8 mouse cellular contexts compared by ENCODE assay signal in genomic region chr17:25133275-25133698, GRCm38 (mm10). TPM values are rescaled to one million over a fixed set of nuclear protein-coding genes. Genes with fewer than 3 reads are reported as not detected.
DNase-seq lines count a peak whose midpoint lies in the region; ATAC-seq and TF ChIP-seq lines count a peak whose summit lies in the region.

Clcn7 (plus strand) TSS chr17:25133391.

- peak within 1 kb of the TSS; percentile 97 for H3K4me2 ChIP-seq in CH12.LX (ENCODE audit: insufficient read depth, low read depth, poor library complexity, severe bottlenecking)
- H3K4me2 ChIP-seq in forebrain, embryonic 12.5 days: peak within 1 kb of the TSS; percentile 68
- peak within 1 kb of the TSS; percentile 83 for H3K4me2 ChIP-seq in heart, postnatal 0 days (ENCODE audit: low read depth, low read length)
- H3K4me2 ChIP-seq in liver, embryonic 16.5 days (ENCODE audit: low read depth, low read length): peak within 1 kb of the TSS; percentile 68
- H3K4me2 ChIP-seq in neural tube, embryonic 13.5 days: peak within 1 kb of the TSS; percentile 88

- peak; percentile 98 for ATAC-seq in forebrain, embryonic 12.5 days (ENCODE audit: low FRiP score)
- peak; percentile 97 for ATAC-seq in heart, postnatal 0 days (ENCODE audit: insufficient read depth, low read depth)
- peak; percentile 91 for ATAC-seq in liver, embryonic 16.5 days (ENCODE audit: low read depth)
- ATAC-seq in neural tube, embryonic 13.5 days (ENCODE audit: low read depth): peak; percentile 89

- no peak for TF ChIP-seq RAD21 in CH12.LX (IDR thresholded peaks at IDR 0.05; ENCODE audit: low read depth, low read length)

- H3K27ac ChIP-seq in CH12.LX (ENCODE audit: insufficient read depth, low read depth): no peak within 1 kb of the TSS
- no peak within 1 kb of the TSS for H3K27ac ChIP-seq in forebrain, embryonic 12.5 days
- H3K27ac ChIP-seq in heart, postnatal 0 days (ENCODE audit: low read depth): no peak within 1 kb of the TSS; the same call in 1 of the 2 replicates
- peak within 1 kb of the TSS; percentile 32; the same call in 1 of the 2 replicates for H3K27ac ChIP-seq in liver, embryonic 16.5 days (ENCODE audit: low read length)
- peak within 1 kb of the TSS; percentile 61; the same call in 1 of the 2 replicates for H3K27ac ChIP-seq in neural tube, embryonic 13.5 days (replicated peaks)
- H3K27ac ChIP-seq in testis, adult 2 months (ENCODE audit: control insufficient read depth, insufficient read depth, low read depth, low read length): peak within 1 kb of the TSS; percentile 89

- H3K9ac ChIP-seq in CH12.LX (ENCODE audit: insufficient read depth, low read depth): peak within 1 kb of the TSS; percentile 94
- peak within 1 kb of the TSS; percentile 82 for H3K9ac ChIP-seq in forebrain, embryonic 12.5 days
- peak within 1 kb of the TSS; percentile 79 for H3K9ac ChIP-seq in heart, postnatal 0 days (replicated peaks; ENCODE audit: low read depth, low read length)
- H3K9ac ChIP-seq in liver, embryonic 16.5 days (ENCODE audit: low read depth, low read length): peak within 1 kb of the TSS; percentile 83
- peak within 1 kb of the TSS; percentile 88 for H3K9ac ChIP-seq in neural tube, embryonic 13.5 days

- dilution Hi-C loops in CH12.LX (cut with MboI; ENCODE audit: extremely low pct_ligation_motif_present, extremely low pct_unique_long_range_greater_than_20kb, low sequenced_read_pairs): no loop called here

- peak; percentile 80 for TF ChIP-seq POLR2A in CH12.LX (IDR thresholded peaks at IDR 0.05; ENCODE audit: low read depth, low read length)
- TF ChIP-seq POLR2A in testis, adult 2 months (IDR thresholded peaks at IDR 0.05; ENCODE audit: control insufficient read depth, low read depth, low read length): peak; percentile 66

- peaks cover 6% of the 10 kb centered on the region; the same call in 1 of the 2 replicates for H3K79me2 ChIP-seq in CH12.LX (replicated peaks; ENCODE audit: control insufficient read depth, extremely low read depth, insufficient read depth, poor library complexity, severe bottlenecking)

- H3K36me3 ChIP-seq in CH12.LX (replicated peaks in 1 of 2; ENCODE audit: control insufficient read depth in 1 of 2, insufficient read depth in 1 of 2, low read length in 1 of 2): peaks cover 0 to 27% of the 10 kb centered on the region in 2 experiments
- 0 out of 2 replicates have a peak, but pooled peaks cover 3% of the 10 kb centered on the region for H3K36me3 ChIP-seq in forebrain, embryonic 12.5 days (replicated peaks)
- H3K36me3 ChIP-seq in heart, postnatal 0 days (replicated peaks; ENCODE audit: control insufficient read depth, insufficient read depth, low read length): no peaks in the 10 kb centered on the region
- no peaks in the 10 kb centered on the region for H3K36me3 ChIP-seq in liver, embryonic 16.5 days (ENCODE audit: control insufficient read depth, insufficient read depth)
- peaks cover 8% of the 10 kb centered on the region; the same call in 1 of the 2 replicates for H3K36me3 ChIP-seq in neural tube, embryonic 13.5 days
- H3K36me3 ChIP-seq in testis, adult 2 months (ENCODE audit: control insufficient read depth, insufficient read depth, low read length): no peaks in the 10 kb centered on the region

- in situ Hi-C loops in CH12.LX (cut with MboI; ENCODE audit: low pct_ligation_motif_present, low pct_unique_long_range_greater_than_20kb, low sequenced_read_pairs): no loop called here

- peak within 1 kb of the TSS; percentile 58 to 100 (median 84) for H3K4me3 ChIP-seq in CH12.LX (replicated peaks in 1 of 3; ENCODE audit: low read depth in 2 of 3, low read length in 2 of 3, poor library complexity in 1 of 3)
- H3K4me3 ChIP-seq in forebrain, embryonic 12.5 days (replicated peaks): peak within 1 kb of the TSS; percentile 92
- H3K4me3 ChIP-seq in heart, postnatal 0 days (ENCODE audit: low read depth, low read length): peak within 1 kb of the TSS; percentile 89
- peak within 1 kb of the TSS; percentile 84 for H3K4me3 ChIP-seq in liver, embryonic 16.5 days (ENCODE audit: low read depth, low read length)
- H3K4me3 ChIP-seq in neural tube, embryonic 13.5 days: peak within 1 kb of the TSS; percentile 95
- peak within 1 kb of the TSS; percentile 99 for H3K4me3 ChIP-seq in testis, adult 2 months (ENCODE audit: control insufficient read depth, low read depth, low read length)

- no peak for TF ChIP-seq CTCF in CH12.LX (conservative IDR thresholded peaks at IDR 0.05 in 1 of 2, IDR thresholded peaks at IDR 0.05 in 1 of 2; ENCODE audit: low read depth in 2 of 2, low read length in 2 of 2)
- TF ChIP-seq CTCF in heart, postnatal 0 days (IDR thresholded peaks at IDR 0.05; ENCODE audit: low read depth): no peak
- TF ChIP-seq CTCF in testis, adult 2 months (IDR thresholded peaks at IDR 0.05; ENCODE audit: control insufficient read depth, insufficient read depth, insufficient replicate concordance, low read depth, low read length): no peak

- WGBS in forebrain, embryonic 12.5 days: under 1% methylated on average over 40 of the region's 40 CpGs
- WGBS in heart, postnatal 0 days: 2% methylated on average over 40 of the region's 40 CpGs
- under 1% methylated on average over 40 of the region's 40 CpGs for WGBS in liver, embryonic 16.5 days (ENCODE audit: insufficient replicate concordance)
- WGBS in neural tube, embryonic 13.5 days: under 1% methylated on average over 40 of the region's 40 CpGs

- H3K9me3 ChIP-seq in CH12.LX (replicated peaks; ENCODE audit: low read length): no peaks in the 10 kb centered on the region
- no peaks in the 10 kb centered on the region for H3K9me3 ChIP-seq in forebrain, embryonic 12.5 days
- H3K9me3 ChIP-seq in heart, postnatal 0 days (replicated peaks; ENCODE audit: control insufficient read depth, low read length): no peaks in the 10 kb centered on the region
- no peaks in the 10 kb centered on the region for H3K9me3 ChIP-seq in liver, embryonic 16.5 days (replicated peaks; ENCODE audit: control insufficient read depth, low read length)
- H3K9me3 ChIP-seq in neural tube, embryonic 13.5 days: no peaks in the 10 kb centered on the region

- H3K27me3 ChIP-seq in CH12.LX (replicated peaks): peaks cover 13% of the 10 kb centered on the region
- H3K27me3 ChIP-seq in forebrain, embryonic 12.5 days: peaks cover 4% of the 10 kb centered on the region; the same call in 1 of the 2 replicates
- H3K27me3 ChIP-seq in heart, postnatal 0 days (ENCODE audit: control insufficient read depth, insufficient read depth, low read length): no peaks in the 10 kb centered on the region
- no peaks in the 10 kb centered on the region for H3K27me3 ChIP-seq in liver, embryonic 16.5 days (ENCODE audit: control insufficient read depth, insufficient read depth, low read depth, low read length)
- H3K27me3 ChIP-seq in neural tube, embryonic 13.5 days: no peaks in the 10 kb centered on the region
- H3K27me3 ChIP-seq in testis, adult 2 months (ENCODE audit: control insufficient read depth, insufficient read depth, low read length): no peaks in the 10 kb centered on the region

- H3K4me1 ChIP-seq in CH12.LX (ENCODE audit: control insufficient read depth in 1 of 2, insufficient read depth in 2 of 2): peaks cover 9 to 18% of the 10 kb centered on the region in 2 experiments
- peaks cover 12% of the 10 kb centered on the region for H3K4me1 ChIP-seq in forebrain, embryonic 12.5 days
- peaks cover 6% of the 10 kb centered on the region for H3K4me1 ChIP-seq in heart, postnatal 0 days (ENCODE audit: control insufficient read depth, insufficient read depth)
- H3K4me1 ChIP-seq in liver, embryonic 16.5 days (ENCODE audit: control insufficient read depth, low read depth, low read length): peaks cover 15% of the 10 kb centered on the region
- H3K4me1 ChIP-seq in neural tube, embryonic 13.5 days (replicated peaks): peaks cover 25% of the 10 kb centered on the region
- peaks cover 3% of the 10 kb centered on the region for H3K4me1 ChIP-seq in testis, adult 2 months (ENCODE audit: control insufficient read depth, insufficient read depth, low read length)

- DNase-seq in CH12.LX (ENCODE audit: extremely low read depth): peak; percentile 92
- peak; percentile 86 for DNase-seq in c-Kit-positive CD71-positive TER-119-negative erythroid progenitor cells, embryonic 14.5 days (ENCODE audit: low read depth)
- DNase-seq in heart, postnatal 0 days (ENCODE audit: low spot score): peak; percentile 94
- peak; percentile 95 to 97 for DNase-seq in kidney, postnatal 4 days

- no peak for TF ChIP-seq EP300 in CH12.LX (IDR thresholded peaks at IDR 0.05; ENCODE audit: low read length)
- peak; percentile 71; the same call in 1 of the 2 replicates for TF ChIP-seq EP300 in heart, postnatal 0 days (IDR thresholded peaks at IDR 0.05; ENCODE audit: low read depth)

TF ChIP-seq in CH12.LX, 34 proteins besides CTCF, POLR2A, EP300 and RAD21 (continues in another document):
- TF ChIP-seq MYC (IDR thresholded peaks at IDR 0.05; ENCODE audit: low read depth, low read length): no peak
- peak; percentile 99 for TF ChIP-seq BHLHE40 (IDR thresholded peaks at IDR 0.05; ENCODE audit: low read depth, low read length)
- TF ChIP-seq MAX (IDR thresholded peaks at IDR 0.05; ENCODE audit: low read length): peak; percentile 98
- TF ChIP-seq NRF1 (IDR thresholded peaks at IDR 0.05; ENCODE audit: low read depth, low read length): peak; percentile 44; the same call in 1 of the 2 replicates
- peak; percentile 61; the same call in 1 of the 2 replicates for TF ChIP-seq NELFE (IDR thresholded peaks at IDR 0.05; ENCODE audit: low read depth, low read length)
- TF ChIP-seq CHD2 (IDR thresholded peaks at IDR 0.05; ENCODE audit: low read length): peak; percentile 48; the same call in 1 of the 2 replicates
- no peak for TF ChIP-seq ZC3H11A (IDR thresholded peaks at IDR 0.05; ENCODE audit: low read depth, low read length)
- TF ChIP-seq MXI1 (IDR thresholded peaks at IDR 0.05; ENCODE audit: low read depth, low read length): peak; percentile 85
- TF ChIP-seq GABPA (IDR thresholded peaks at IDR 0.05; ENCODE audit: insufficient replicate concordance, low read depth, low read length): peak; percentile 30; the same call in 1 of the 2 replicates
- TF ChIP-seq KAT2A (IDR thresholded peaks at IDR 0.05; ENCODE audit: insufficient replicate concordance, low read length): peak; percentile 94; the same call in 1 of the 2 replicates
- peak; percentile 99 for TF ChIP-seq USF2 (conservative IDR thresholded peaks at IDR 0.05; ENCODE audit: low read depth, low read length)

RNA-seq across cellular contexts. Expression of gene Clcn7, which starts in this region (rescaled TPM):
- 11.6 and 12.6 TPM in 2 replicates for total RNA-seq in CH12.LX (2012; rRNA removed)
- total RNA-seq in CH12.LX (2014; rRNA removed): 8.3 and 8.6 TPM in 2 replicates
- polyA plus RNA-seq in CH12.LX (2012; ENCODE audit: insufficient read length, low read depth): 14.2 and 14.3 TPM in 2 replicates
- 23.9 and 26.1 TPM in 2 replicates for polyA plus RNA-seq in forebrain, embryonic 12.5 days (2016; fragmentation: Nextera tagmentation; extraction: Ambion mirVana)
- 15.4 and 20.3 TPM in 2 replicates for total RNA-seq in heart, postnatal 0 days (2014; rRNA removed; ENCODE audit: low replicate concordance)
- polyA plus RNA-seq in heart, postnatal 0 days (2015; fragmentation: Nextera tagmentation; extraction: Ambion mirVana): 12.6 and 12.8 TPM in 2 replicates
- 9.9 and 10.3 TPM in 2 replicates for polyA plus RNA-seq in liver, embryonic 16.5 days (2015; fragmentation: Nextera tagmentation; extraction: Ambion mirVana)
- polyA plus RNA-seq in neural tube, embryonic 13.5 days (2015; fragmentation: Nextera tagmentation; extraction: Ambion mirVana): 23.7 and 24.4 TPM in 2 replicates
- 14.1 and 14.8 TPM in 2 replicates for polyA plus RNA-seq in testis, adult 2 months (2012; rRNA removed)

Comparison
In these comparisons a context has a peak if more than half of its experiments do, and no peak if none do; other contexts are left out.
1. H3K27ac ChIP-seq: peak in liver, embryonic 16.5 days (single experiment), neural tube, embryonic 13.5 days (single experiment) and testis, adult 2 months (single experiment); none in CH12.LX (single experiment), forebrain, embryonic 12.5 days (single experiment) and heart, postnatal 0 days (single experiment).
2. Peak in every context shown above with its lines, with median percentiles within 50 percentile points of each other: DNase-seq, H3K4me2 ChIP-seq, H3K4me3 ChIP-seq, H3K9ac ChIP-seq and ATAC-seq.